In genomic region chr17:35251162-35251719, GRCm38 (mm10) we compare ENCODE assay signal across 22 mouse cellular contexts. TPM values are rescaled to one million over a fixed set of nuclear protein-coding genes. Genes with fewer than 3 reads are reported as not detected.
DNase-seq lines count a peak whose midpoint lies in the region; ATAC-seq lines count a peak whose summit lies in the region.
"Had no signal": no experiment of that assay in that cellular context is flagged by ENCODE, and none has a peak within 500 bp of the region (broad histone marks: within the 10 kb centered on the region; RNA-seq: fewer than 3 reads in every experiment).

No protein-coding gene starts in this region.

- no peaks in the 10 kb centered on the region for H3K27me3 ChIP-seq in liver, embryonic 15.5 days
- 0 out of 2 replicates have a peak, but pooled peaks cover 1% of the 10 kb centered on the region for H3K27me3 ChIP-seq in liver, embryonic 12.5 days (replicated peaks)
- no peaks in the 10 kb centered on the region for H3K27me3 ChIP-seq in lung, embryonic 16.5 days (ENCODE audit: control insufficient read depth, insufficient read depth, low read depth, low read length)
- H3K27me3 ChIP-seq: stomach, embryonic 15.5 days had no signal

- H3K9me3 ChIP-seq in liver, embryonic 15.5 days (replicated peaks): no peaks in the 10 kb centered on the region
- no peaks in the 10 kb centered on the region for H3K9me3 ChIP-seq in liver, embryonic 12.5 days (replicated peaks)
- no peaks in the 10 kb centered on the region for H3K9me3 ChIP-seq in lung, embryonic 16.5 days (ENCODE audit: control insufficient read depth, low read length)
- H3K9me3 ChIP-seq: limb, embryonic 10.5 days; stomach, embryonic 15.5 days had no signal

- H3K4me3 ChIP-seq in liver, embryonic 15.5 days (replicated peaks): no peak overlapping the region
- H3K4me3 ChIP-seq in liver, embryonic 12.5 days: no peak overlapping the region
- H3K4me3 ChIP-seq in lung, embryonic 16.5 days (ENCODE audit: low read length): no peak overlapping the region
- H3K4me3 ChIP-seq: limb, embryonic 10.5 days; stomach, embryonic 15.5 days had no signal

- no peak overlapping the region for H3K4me2 ChIP-seq in liver, embryonic 15.5 days
- H3K4me2 ChIP-seq in liver, embryonic 12.5 days: no peak overlapping the region
- no peak overlapping the region for H3K4me2 ChIP-seq in lung, embryonic 16.5 days (ENCODE audit: low read depth, low read length)
- H3K4me2 ChIP-seq: heart, embryonic 11.5 days; stomach, embryonic 15.5 days had no signal

- intact Hi-C loops in left cerebral cortex, postnatal 25 days (cut with DNase I): no loop called here

- peak; percentile 27 to 55 for DNase-seq in adrenal gland, adult (ENCODE audit: inconsistent age in 2 of 2, low spot score in 1 of 2)
- DNase-seq in adrenal gland, postnatal 25 days: no peak
- no peak for DNase-seq in natural killer cell, adult 2 months (ENCODE audit: low spot score in 2 of 2)
- DNase-seq in left cerebral cortex, postnatal 25 days (ENCODE audit: low spot score in 2 of 2): no peak
- DNase-seq: embryo, embryonic 11 days; gastrocnemius, postnatal 10 days; heart, postnatal 36 days; kidney, adult 18-20 months; kidney, postnatal 25 days; retina, postnatal 1 day had no signal

- no peak for ATAC-seq in liver, embryonic 15.5 days (ENCODE audit: insufficient read depth)
- no peak for ATAC-seq in liver, embryonic 12.5 days
- ATAC-seq in lung, embryonic 16.5 days (ENCODE audit: low read depth): peak; percentile 66
- peak; percentile 85 for ATAC-seq in neutrophil, adult 5-6 weeks (ENCODE audit: extremely low read depth, insufficient number of reproducible peaks, low FRiP score, poor library complexity, severe bottlenecking)
- ATAC-seq: activated CD4-positive, CD25-positive, alpha-beta regulatory T cell, adult 4 months; hindbrain, postnatal 0 days had no signal

- 80% methylated on average over 15 of the region's 15 CpGs for WGBS in liver, embryonic 15.5 days (ENCODE audit: insufficient replicate concordance)
- 79% methylated on average over 15 of the region's 15 CpGs for WGBS in liver, embryonic 12.5 days (ENCODE audit: insufficient replicate concordance)
- WGBS in lung, embryonic 16.5 days: 55% methylated on average over 15 of the region's 15 CpGs

- H3K27ac ChIP-seq in liver, embryonic 15.5 days (replicated peaks): 0 out of 2 replicates have a peak overlapping the region, but pooled peaks have one; percentile 2
- no peak overlapping the region for H3K27ac ChIP-seq in liver, embryonic 12.5 days
- H3K27ac ChIP-seq in lung, embryonic 16.5 days (ENCODE audit: low read length): no peak overlapping the region
- H3K27ac ChIP-seq: hindbrain, postnatal 0 days; limb, embryonic 10.5 days; stomach, embryonic 15.5 days had no signal

- H3K9ac ChIP-seq in liver, embryonic 15.5 days: no peak overlapping the region
- H3K9ac ChIP-seq in liver, embryonic 12.5 days: no peak overlapping the region
- H3K9ac ChIP-seq in lung, embryonic 16.5 days (ENCODE audit: low read length): no peak overlapping the region
- H3K9ac ChIP-seq: stomach, embryonic 15.5 days had no signal

- peaks cover 80% of the 10 kb centered on the region for H3K36me3 ChIP-seq in liver, embryonic 15.5 days (replicated peaks)
- H3K36me3 ChIP-seq in liver, embryonic 12.5 days: peaks cover 82% of the 10 kb centered on the region
- peaks cover 71% of the 10 kb centered on the region for H3K36me3 ChIP-seq in lung, embryonic 16.5 days (ENCODE audit: control insufficient read depth, insufficient read depth, low read length)

- H3K4me1 ChIP-seq in liver, embryonic 15.5 days (replicated peaks): peaks cover 14% of the 10 kb centered on the region
- H3K4me1 ChIP-seq in liver, embryonic 12.5 days: peaks cover 10% of the 10 kb centered on the region
- H3K4me1 ChIP-seq in lung, embryonic 16.5 days (replicated peaks; ENCODE audit: control insufficient read depth, insufficient read depth, low read length): no peaks in the 10 kb centered on the region

RNA-seq across cellular contexts. Expression of gene Ddx39b, which starts 9.7 kb away (rescaled TPM):
- total RNA-seq in adrenal gland, postnatal 25 days (2021): 237 and 249 TPM in 2 replicates
- 141 and 150 TPM in 2 replicates for polyA plus RNA-seq in liver, embryonic 15.5 days (2015; fragmentation: Nextera tagmentation; extraction: Ambion mirVana)
- polyA plus RNA-seq in liver, embryonic 12.5 days (2016; fragmentation: Nextera tagmentation; extraction: Ambion mirVana): 258 and 267 TPM in 2 replicates
- 437 and 448 TPM in 2 replicates for polyA plus RNA-seq in lung, embryonic 16.5 days (2015; fragmentation: Nextera tagmentation; extraction: Ambion mirVana)
- total RNA-seq in neutrophil, adult 5-6 weeks (2017): 156 and 158 TPM in 2 replicates
- 100 to 1,000 TPM; 207 to 209 TPM for total RNA-seq in left cerebral cortex, postnatal 25 days (2021)

RNA-seq across cellular contexts. Expression of gene H2-D1, which starts 11.3 kb away (rescaled TPM):
- 86.1 and 109 TPM in 2 replicates for total RNA-seq in adrenal gland, postnatal 25 days (2021)
- polyA plus RNA-seq in liver, embryonic 15.5 days (2015; fragmentation: Nextera tagmentation; extraction: Ambion mirVana): 99.7 and 119 TPM in 2 replicates
- polyA plus RNA-seq in liver, embryonic 12.5 days (2016; fragmentation: Nextera tagmentation; extraction: Ambion mirVana): 66.8 and 72.5 TPM in 2 replicates
- 141 and 161 TPM in 2 replicates for polyA plus RNA-seq in lung, embryonic 16.5 days (2015; fragmentation: Nextera tagmentation; extraction: Ambion mirVana)
- total RNA-seq in neutrophil, adult 5-6 weeks (2017): 2,114 and 2,381 TPM in 2 replicates
- total RNA-seq in left cerebral cortex, postnatal 25 days (2021): 10 to 100 TPM; 18.5 to 18.7 TPM

RNA-seq across cellular contexts. Expression of gene Nfkbil1, which starts 15.6 kb away (rescaled TPM):
- 18.3 and 24.1 TPM in 2 replicates for total RNA-seq in adrenal gland, postnatal 25 days (2021)
- 3.2 and 3.6 TPM in 2 replicates for polyA plus RNA-seq in liver, embryonic 15.5 days (2015; fragmentation: Nextera tagmentation; extraction: Ambion mirVana)
- 5.7 and 6.4 TPM in 2 replicates for polyA plus RNA-seq in liver, embryonic 12.5 days (2016; fragmentation: Nextera tagmentation; extraction: Ambion mirVana)
- 10.0 and 11.0 TPM in 2 replicates for polyA plus RNA-seq in lung, embryonic 16.5 days (2015; fragmentation: Nextera tagmentation; extraction: Ambion mirVana)
- 10.8 and 11.3 TPM in 2 replicates for total RNA-seq in neutrophil, adult 5-6 weeks (2017)
- total RNA-seq in left cerebral cortex, postnatal 25 days (2021): 10 to 100 TPM; 11.7 to 12.8 TPM

RNA-seq across cellular contexts. Expression of gene Atp6v1g2, which starts 17.8 kb away (rescaled TPM):
- 8.0 and 8.4 TPM in 2 replicates for total RNA-seq in adrenal gland, postnatal 25 days (2021)
- polyA plus RNA-seq in liver, embryonic 15.5 days (2015; fragmentation: Nextera tagmentation; extraction: Ambion mirVana): 0.58 and 0.63 TPM in 2 replicates
- polyA plus RNA-seq in liver, embryonic 12.5 days (2016; fragmentation: Nextera tagmentation; extraction: Ambion mirVana): 1.3 and 1.8 TPM in 2 replicates
- polyA plus RNA-seq in lung, embryonic 16.5 days (2015; fragmentation: Nextera tagmentation; extraction: Ambion mirVana): 4.9 and 5.9 TPM in 2 replicates
- 5.0 and 6.5 TPM in 2 replicates for total RNA-seq in neutrophil, adult 5-6 weeks (2017)
- total RNA-seq in left cerebral cortex, postnatal 25 days (2021): 100 to 1,000 TPM; 514 to 578 TPM

RNA-seq across cellular contexts. Expression of gene Gm16181, which starts 30.6 kb away (rescaled TPM):
- total RNA-seq in adrenal gland, postnatal 25 days (2021): not detected in 2 replicates
- 0.24 TPM in 1 of 2 replicates, not detected in the other for polyA plus RNA-seq in liver, embryonic 15.5 days (2015; fragmentation: Nextera tagmentation; extraction: Ambion mirVana)
- polyA plus RNA-seq in liver, embryonic 12.5 days (2016; fragmentation: Nextera tagmentation; extraction: Ambion mirVana): 0.42 TPM in 1 of 2 replicates, not detected in the other
- 1.2 TPM in 1 of 2 replicates, not detected in the other for polyA plus RNA-seq in lung, embryonic 16.5 days (2015; fragmentation: Nextera tagmentation; extraction: Ambion mirVana)
- 2.1 TPM in 1 of 2 replicates, not detected in the other for total RNA-seq in neutrophil, adult 5-6 weeks (2017)
- not detected for total RNA-seq in left cerebral cortex, postnatal 25 days (2021)
- total RNA-seq: CH12.LX; gastrocnemius, postnatal 10 days; heart, postnatal 36 days; hindbrain, postnatal 0 days; layer of hippocampus, postnatal 10 days had no signal
- polyA plus RNA-seq: small intestine, adult 2 months had no signal

Comparison
In these comparisons a context has a peak if more than half of its experiments do, and no peak if none do; other contexts are left out.
1. DNase-seq: peak in adrenal gland, adult (2 of 2); none in adrenal gland, postnatal 25 days (single experiment), natural killer cell, adult 2 months (0 of 2) and left cerebral cortex, postnatal 25 days (0 of 2).
2. ATAC-seq: peak in lung, embryonic 16.5 days (single experiment) and neutrophil, adult 5-6 weeks (single experiment); none in liver, embryonic 15.5 days (single experiment) and liver, embryonic 12.5 days (single experiment).
3. RNA of gene H2-D1, which starts 11.3 kb away (total RNA-seq): 2,114 to 2,381 TPM in neutrophil, adult 5-6 weeks; 86.1 to 109 TPM in adrenal gland, postnatal 25 days and 18.5 to 18.7 TPM in left cerebral cortex, postnatal 25 days; every median in the first group is over 10 times any median in the second.